In genomic region chr11:87755360-87756017, GRCm38 (mm10) we compare ENCODE assay signal across 8 mouse cellular contexts. TPM values are rescaled to one million over a fixed set of nuclear protein-coding genes. Genes with fewer than 3 reads are reported as not detected.
DNase-seq lines count a peak whose midpoint lies in the region; ATAC-seq and TF ChIP-seq lines count a peak whose summit lies in the region.

No protein-coding gene starts in this region.

- H3K9ac ChIP-seq in kidney, embryonic 16.5 days (replicated peaks; ENCODE audit: low read length): no peak overlapping the region
- H3K9ac ChIP-seq in ES-Bruce4 (ENCODE audit: low read depth, poor library complexity, severe bottlenecking): peak overlapping the region; percentile 78
- peak overlapping the region; percentile 88 for H3K9ac ChIP-seq in liver, embryonic 15.5 days
- H3K9ac ChIP-seq in forebrain, embryonic 12.5 days: no peak overlapping the region

- no peak overlapping the region for H3K27ac ChIP-seq in kidney, adult 2 months (ENCODE audit: insufficient read depth, low read depth, low read length)
- no peak overlapping the region for H3K27ac ChIP-seq in kidney, embryonic 16.5 days (ENCODE audit: low read length)
- H3K27ac ChIP-seq in ES-Bruce4 (ENCODE audit: insufficient read depth, low read length): peak overlapping the region; percentile 49
- H3K27ac ChIP-seq in liver, embryonic 15.5 days (replicated peaks): peak overlapping the region; percentile 98
- H3K27ac ChIP-seq in forebrain, embryonic 12.5 days: no peak overlapping the region

- H3K4me3 ChIP-seq in kidney, adult 2 months (ENCODE audit: insufficient read depth, low read depth, low read length): no peak overlapping the region
- H3K4me3 ChIP-seq in kidney, embryonic 16.5 days (ENCODE audit: low read length): no peak overlapping the region
- peak overlapping the region; percentile 75 for H3K4me3 ChIP-seq in ES-Bruce4 (ENCODE audit: low read depth, low read length)
- H3K4me3 ChIP-seq in liver, embryonic 15.5 days (replicated peaks): peak overlapping the region; percentile 81
- no peak overlapping the region for H3K4me3 ChIP-seq in forebrain, embryonic 12.5 days (replicated peaks)

- no peak for ATAC-seq in kidney, embryonic 16.5 days (ENCODE audit: low FRiP score, low TSS enrichment)
- peak; percentile 68 for ATAC-seq in liver, embryonic 15.5 days (ENCODE audit: insufficient read depth)
- no peak for ATAC-seq in forebrain, embryonic 12.5 days (ENCODE audit: low FRiP score)

- no peaks in the 10 kb centered on the region for H3K9me3 ChIP-seq in kidney, embryonic 16.5 days (ENCODE audit: low read length)
- H3K9me3 ChIP-seq in ES-Bruce4 (replicated peaks; ENCODE audit: control insufficient read depth, insufficient read depth, low read length, poor library complexity, severe bottlenecking): no peaks in the 10 kb centered on the region
- no peaks in the 10 kb centered on the region for H3K9me3 ChIP-seq in liver, embryonic 15.5 days (replicated peaks)
- H3K9me3 ChIP-seq in forebrain, embryonic 12.5 days: no peaks in the 10 kb centered on the region

- H3K4me2 ChIP-seq in kidney, embryonic 16.5 days (replicated peaks; ENCODE audit: low read depth, low read length): no peak overlapping the region
- peak overlapping the region; percentile 78 for H3K4me2 ChIP-seq in liver, embryonic 15.5 days
- H3K4me2 ChIP-seq in forebrain, embryonic 12.5 days: no peak overlapping the region

- no peaks in the 10 kb centered on the region for H3K27me3 ChIP-seq in kidney, adult 2 months (replicated peaks; ENCODE audit: control insufficient read depth, insufficient read depth, low read length)
- H3K27me3 ChIP-seq in kidney, embryonic 16.5 days (ENCODE audit: insufficient read depth, low read length): peaks cover 11% of the 10 kb centered on the region
- no peaks in the 10 kb centered on the region for H3K27me3 ChIP-seq in ES-Bruce4 (ENCODE audit: control insufficient read depth, insufficient read depth, low read length, poor library complexity, severe bottlenecking)
- H3K27me3 ChIP-seq in liver, embryonic 15.5 days: peaks cover 9% of the 10 kb centered on the region
- H3K27me3 ChIP-seq in forebrain, embryonic 12.5 days: peaks cover 11% of the 10 kb centered on the region

- TF ChIP-seq POLR2A in kidney, adult 2 months (IDR thresholded peaks at IDR 0.05; ENCODE audit: low read depth, low read length): no peak
- peak; percentile 88 for TF ChIP-seq POLR2A in ES-Bruce4 (IDR thresholded peaks at IDR 0.05; ENCODE audit: insufficient read depth, low read length)

- 76% methylated on average over 17 of the region's 17 CpGs for WGBS in kidney, adult 2 months
- 76% methylated on average over 17 of the region's 17 CpGs for WGBS in kidney, embryonic 16.5 days
- WGBS in liver, embryonic 15.5 days (ENCODE audit: insufficient replicate concordance): 11% methylated on average over 17 of the region's 17 CpGs
- 70% methylated on average over 17 of the region's 17 CpGs for WGBS in forebrain, embryonic 12.5 days

- H3K36me3 ChIP-seq in kidney, adult 2 months (ENCODE audit: control insufficient read depth, insufficient read depth, low read length): no peaks in the 10 kb centered on the region
- no peaks in the 10 kb centered on the region for H3K36me3 ChIP-seq in kidney, embryonic 16.5 days (ENCODE audit: insufficient read depth, low read length)
- H3K36me3 ChIP-seq in ES-Bruce4 (ENCODE audit: control insufficient read depth, insufficient read depth, low read length, poor library complexity, severe bottlenecking): peaks cover 7% of the 10 kb centered on the region; the same call in 1 of the 2 replicates
- H3K36me3 ChIP-seq in liver, embryonic 15.5 days (replicated peaks): peaks cover 22% of the 10 kb centered on the region
- no peaks in the 10 kb centered on the region for H3K36me3 ChIP-seq in forebrain, embryonic 12.5 days (replicated peaks)

- no peak for TF ChIP-seq CTCF in kidney, adult 2 months (conservative IDR thresholded peaks at IDR 0.05; ENCODE audit: insufficient read depth, insufficient read length, low read depth, low read length)
- no peak for TF ChIP-seq CTCF in ES-Bruce4 (IDR thresholded peaks at IDR 0.05; ENCODE audit: low read depth, low read length)

- DNase-seq in kidney, adult 2 months: peak; percentile 49
- DNase-seq in heart, adult 18-20 months: peak; percentile 52 to 88
- peak; percentile 94 to 95 for DNase-seq in spleen, adult 18-20 months
- no peak for DNase-seq in urinary bladder, adult 18-20 months (ENCODE audit: low spot score in 2 of 2)

- no peaks in the 10 kb centered on the region for H3K4me1 ChIP-seq in kidney, adult 2 months (ENCODE audit: control insufficient read depth, insufficient read depth, low read length)
- no peaks in the 10 kb centered on the region for H3K4me1 ChIP-seq in kidney, embryonic 16.5 days (ENCODE audit: insufficient read depth, low read length)
- H3K4me1 ChIP-seq in ES-Bruce4 (ENCODE audit: control insufficient read depth, insufficient read depth, low read length): peaks cover 3% of the 10 kb centered on the region
- H3K4me1 ChIP-seq in liver, embryonic 15.5 days (replicated peaks): peaks cover 80% of the 10 kb centered on the region
- peaks cover 10% of the 10 kb centered on the region for H3K4me1 ChIP-seq in forebrain, embryonic 12.5 days

- 0 out of 2 replicates have a peak, but pooled peaks have one; percentile 40 for TF ChIP-seq EP300 in ES-Bruce4 (IDR thresholded peaks at IDR 0.05; ENCODE audit: insufficient read depth, low read depth, low read length)

RNA-seq across cellular contexts. Expression of gene Tspoap1, which starts 4.9 kb away (rescaled TPM):
- 3.1 and 4.2 TPM in 2 replicates for polyA plus RNA-seq in kidney, adult 2 months (2012; rRNA removed)
- 4.7 and 5.6 TPM in 2 replicates for polyA plus RNA-seq in kidney, embryonic 16.5 days (2015; fragmentation: Nextera tagmentation; extraction: Ambion mirVana)
- polyA plus RNA-seq in ES-Bruce4 (2011; ENCODE audit: insufficient read depth, insufficient read length, low read depth, missing spikeins): 3.2 and 5.1 TPM in 2 replicates
- under 1 TPM in 1 of 2 experiments, not detected in 1; 0.15 TPM for total RNA-seq in heart, adult 18-20 months (2021)
- polyA plus RNA-seq in liver, embryonic 15.5 days (2015; fragmentation: Nextera tagmentation; extraction: Ambion mirVana): 3.3 and 3.5 TPM in 2 replicates
- polyA plus RNA-seq in forebrain, embryonic 12.5 days (2016; fragmentation: Nextera tagmentation; extraction: Ambion mirVana): 33.0 and 35.1 TPM in 2 replicates

RNA-seq across cellular contexts. Expression of gene Supt4a, which starts 18.1 kb away (rescaled TPM):
- polyA plus RNA-seq in kidney, adult 2 months (2012; rRNA removed): 96.9 and 135 TPM in 2 replicates
- 156 and 161 TPM in 2 replicates for polyA plus RNA-seq in kidney, embryonic 16.5 days (2015; fragmentation: Nextera tagmentation; extraction: Ambion mirVana)
- 83.6 and 86.3 TPM in 2 replicates for polyA plus RNA-seq in ES-Bruce4 (2011; ENCODE audit: insufficient read depth, insufficient read length, low read depth, missing spikeins)
- total RNA-seq in heart, adult 18-20 months (2021): 10 to 100 TPM; 42.8 to 46.1 TPM
- polyA plus RNA-seq in liver, embryonic 15.5 days (2015; fragmentation: Nextera tagmentation; extraction: Ambion mirVana): 177 and 195 TPM in 2 replicates
- 118 and 137 TPM in 2 replicates for polyA plus RNA-seq in forebrain, embryonic 12.5 days (2016; fragmentation: Nextera tagmentation; extraction: Ambion mirVana)

RNA-seq across cellular contexts. Expression of gene Mpo, which starts 37.9 kb away (rescaled TPM):
- 0.05 TPM in 1 of 2 replicates, not detected in the other for polyA plus RNA-seq in kidney, adult 2 months (2012; rRNA removed)
- 1.1 and 1.3 TPM in 2 replicates for polyA plus RNA-seq in kidney, embryonic 16.5 days (2015; fragmentation: Nextera tagmentation; extraction: Ambion mirVana)
- not detected in 2 replicates for polyA plus RNA-seq in ES-Bruce4 (2011; ENCODE audit: insufficient read depth, insufficient read length, low read depth, missing spikeins)
- not detected for total RNA-seq in heart, adult 18-20 months (2021)
- polyA plus RNA-seq in liver, embryonic 15.5 days (2015; fragmentation: Nextera tagmentation; extraction: Ambion mirVana): 448 and 474 TPM in 2 replicates
- 0.92 and 1.1 TPM in 2 replicates for polyA plus RNA-seq in forebrain, embryonic 12.5 days (2016; fragmentation: Nextera tagmentation; extraction: Ambion mirVana)

Comparison
In these comparisons a context has a peak if more than half of its experiments do, and no peak if none do; other contexts are left out.
1. DNase-seq: peak in kidney, adult 2 months (single experiment), heart, adult 18-20 months (2 of 2) and spleen, adult 18-20 months (2 of 2); none in urinary bladder, adult 18-20 months (0 of 2).
2. H3K27ac ChIP-seq: peak in ES-Bruce4 (single experiment) and liver, embryonic 15.5 days (single experiment); none in kidney, adult 2 months (single experiment), kidney, embryonic 16.5 days (single experiment) and forebrain, embryonic 12.5 days (single experiment).
3. H3K4me3 ChIP-seq: peak in ES-Bruce4 (single experiment) and liver, embryonic 15.5 days (single experiment); none in kidney, adult 2 months (single experiment), kidney, embryonic 16.5 days (single experiment) and forebrain, embryonic 12.5 days (single experiment).
4. H3K9ac ChIP-seq: peak in ES-Bruce4 (single experiment) and liver, embryonic 15.5 days (single experiment); none in kidney, embryonic 16.5 days (single experiment) and forebrain, embryonic 12.5 days (single experiment).
5. RNA of gene Mpo, which starts 37.9 kb away (polyA plus RNA-seq): 448 to 474 TPM in liver, embryonic 15.5 days; 1.1 to 1.3 TPM in kidney, embryonic 16.5 days, 0.92 to 1.1 TPM in forebrain, embryonic 12.5 days, 0.05 TPM in kidney, adult 2 months and not detected in ES-Bruce4; every median in the first group is over 100 times any median in the second.